Mouse (Mus musculus) thymus, adult 2 months (tissue): ENCODE results near the gene Cdk14.

Experiments used
- CTCF ChIP-seq: fragments of 200-500 bp; IDR thresholded peaks from 2 replicates; pipeline ENCODE4 v1.5.1; 2012; ENCODE audit warnings: mild to moderate bottlenecking, control low read depth, low read length, moderate library complexity, borderline replicate concordance; ENCODE audit not compliant: control insufficient read depth, poor library complexity, insufficient read depth; ENCODE audit errors: extremely low read depth
- POLR2A ChIP-seq: fragments of 200-500 bp; IDR thresholded peaks from 2 replicates; pipeline ENCODE4 v1.6.1; 2012; ENCODE audit warnings: mild to moderate bottlenecking, low read length, control low read depth, moderate library complexity; ENCODE audit not compliant: control insufficient read depth, poor library complexity, insufficient read depth; ENCODE audit errors: extremely low read depth

DNA sequence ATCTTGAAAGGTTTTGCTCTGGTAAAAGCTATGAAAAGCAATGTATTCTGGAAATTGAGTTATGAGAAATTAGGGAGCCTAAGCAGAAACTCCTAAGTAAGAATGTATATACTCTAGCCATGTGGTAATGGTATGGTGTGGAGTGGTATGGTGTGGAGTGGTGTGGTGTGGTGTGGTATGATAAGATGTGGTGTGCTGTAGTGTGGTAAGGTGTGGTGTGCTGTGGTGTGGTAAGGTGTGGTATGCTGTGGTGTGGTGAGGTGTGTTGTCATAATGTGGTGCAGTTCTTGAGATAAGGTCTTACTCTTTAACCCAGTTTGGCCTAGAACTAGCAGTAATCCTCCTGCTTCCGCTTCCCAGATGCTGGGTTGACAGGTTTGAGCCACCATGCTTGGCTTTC lies 45.7 kb downstream of the Cdk14 start:
- TF ChIP-seq CTCF (no peak), POLR2A (no peak)
